Mouse (Mus musculus) kidney, embryonic 14.5 days (tissue): Measurements from ENCODE around the gene Slc2a6. TPM values are rescaled to one million over a fixed set of nuclear protein-coding genes. Genes with fewer than 3 reads are reported as not detected.

Source experiments
- ATAC-seq: fragments of 200-750 bp; cut with Nextera tagmentation; 2 replicates; pipeline ENCODE4 v1.8.0; 2017; ENCODE audit warnings: moderate number of reproducible peaks, mild to moderate bottlenecking, moderate TSS enrichment, moderate library complexity; ENCODE audit not compliant: low FRiP score, low TSS enrichment
- H3K27ac ChIP-seq: fragments of 300-500 bp; sonication (generic); 2 replicates; pipeline ENCODE4 v1.5.1; 2014; ENCODE audit warnings: low read depth, mild to moderate bottlenecking, low read length, moderate library complexity, mixed read lengths
- H3K27me3 ChIP-seq: fragments of 300-500 bp; sonication (generic); 2 replicates; pipeline ENCODE4 v1.6.1; 2014; ENCODE audit warnings: mild to moderate bottlenecking, low read length; ENCODE audit not compliant: control insufficient read depth, insufficient read depth
- H3K36me3 ChIP-seq: fragments of 300-500 bp; sonication (generic); 2 replicates; pipeline ENCODE4 v1.6.1; 2014; ENCODE audit warnings: low read length, mixed read lengths; ENCODE audit not compliant: control insufficient read depth, insufficient read depth
- H3K4me1 ChIP-seq: fragments of 300-500 bp; sonication (generic); 2 replicates; pipeline ENCODE4 v1.6.1; 2014; ENCODE audit warnings: low read length, mixed read lengths; ENCODE audit not compliant: control insufficient read depth, insufficient read depth
- H3K4me2 ChIP-seq: fragments of 300-500 bp; sonication (generic); replicated peaks from 2 replicates; pipeline ENCODE4 v1.6.1; 2014; ENCODE audit warnings: low read depth, mild to moderate bottlenecking, low read length
- H3K4me3 ChIP-seq: fragments of 300-500 bp; sonication (generic); 2 replicates; pipeline ENCODE4 v1.5.1; 2014; ENCODE audit warnings: mild to moderate bottlenecking, low read length
- H3K9ac ChIP-seq: fragments of 300-500 bp; sonication (generic); 2 replicates; pipeline ENCODE4 v1.6.1; 2014; ENCODE audit warnings: low read depth, mild to moderate bottlenecking, low read length, moderate library complexity
- H3K9me3 ChIP-seq: fragments of 300-500 bp; sonication (generic); 2 replicates; pipeline ENCODE4 v1.6.1; 2016; ENCODE audit warnings: low read length; ENCODE audit not compliant: control insufficient read depth
- WGBS: fragments of 180-500 bp; shearing (Covaris S2); extraction: QIAGEN DNeasy Blood & Tissue Kit; methylation state at CpG from one replicate; pipeline ENCODE4 v1.1.7; 2014; 5-methylcytosine and 5-hydroxymethylcytosine counted together
- polyA plus RNA-seq: library from polyadenylated mRNA; unstranded; fragments of >200 nt; fragmentation: Nextera tagmentation; extraction: Ambion mirVana; gene quantifications from 2 replicates; pipeline ENCODE4 v1.2.1, GENCODE M21; 2014

Slc2a6 gene
- polyA plus RNA-seq, 1 experiment from 2014 or later = 0.64 TPM

GRCm38 (mm10) chr2:26997993-26998392 is 29.8 kb downstream of the Slc2a6 start:
- H3K9me3 ChIP-seq = no peaks in the 10 kb centered on the region
- no peak overlapping the region for H3K4me2 ChIP-seq
- no peaks in the 10 kb centered on the region for H3K4me1 ChIP-seq
- no peaks in the 10 kb centered on the region for H3K36me3 ChIP-seq
- H3K4me3 ChIP-seq = no peak overlapping the region
- no peaks in the 10 kb centered on the region for H3K27me3 ChIP-seq
- 90% methylated on average over 6 of the region's 7 CpGs for WGBS
- no peak overlapping the region for H3K9ac ChIP-seq
- ATAC-seq = no peak
- no peak overlapping the region for H3K27ac ChIP-seq

- Histone ChIP-seq H3K9me3 (no peaks in the 10 kb centered on the region), H3K36me3 (no peaks in the 10 kb centered on the region), H3K4me3 (no peak overlapping the region), H3K4me1 (no peaks in the 10 kb centered on the region), H3K27ac (no peak overlapping the region), H3K9ac (no peak overlapping the region), H3K4me2 (no peak overlapping the region), H3K27me3 (no peaks in the 10 kb centered on the region)
- WGBS = 95% methylated on average over 1 of the region's 1 CpGs
- ATAC-seq = no peak
These were observed 30.3 kb downstream of the Slc2a6 start for GRCm38 (mm10) chr2:26997498-26997897.

DNA sequence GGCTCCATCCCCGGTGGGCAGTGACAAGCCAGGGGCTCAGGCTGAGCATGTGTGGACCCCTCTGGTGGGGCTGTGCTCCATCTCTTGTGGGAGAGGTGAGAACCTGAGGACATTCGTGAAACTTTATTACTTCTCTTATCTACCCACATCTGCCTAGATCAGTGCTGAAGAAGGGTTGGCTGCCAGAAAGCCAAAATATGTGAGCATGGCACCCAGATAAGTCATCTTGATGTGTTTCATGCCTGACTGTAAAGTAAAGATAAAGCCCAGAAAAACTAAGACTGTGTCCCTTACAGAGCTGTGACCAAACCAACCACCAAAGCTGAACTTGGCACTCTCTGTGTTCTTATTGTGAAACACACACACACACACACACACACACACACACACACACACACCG is 33.9 kb downstream of the Slc2a6 start:
- H3K9ac ChIP-seq = no peak overlapping the region
- no peaks in the 10 kb centered on the region for H3K36me3 ChIP-seq
- H3K9me3 ChIP-seq = no peaks in the 10 kb centered on the region
- no peaks in the 10 kb centered on the region for H3K4me1 ChIP-seq
- WGBS = 78% methylated on average over 3 of the region's 3 CpGs
- H3K4me2 ChIP-seq = no peak overlapping the region
- no peak for ATAC-seq
- H3K27ac ChIP-seq = no peak overlapping the region
- no peaks in the 10 kb centered on the region for H3K27me3 ChIP-seq
- H3K4me3 ChIP-seq = no peak overlapping the region

- no peak overlapping the region for H3K4me2 ChIP-seq
- H3K4me1 ChIP-seq = no peaks in the 10 kb centered on the region
- H3K9ac ChIP-seq = no peak overlapping the region
- no peak for ATAC-seq
- H3K27me3 ChIP-seq = no peaks in the 10 kb centered on the region
- 84% methylated on average over 5 of the region's 5 CpGs for WGBS
- no peak overlapping the region for H3K4me3 ChIP-seq
- no peak overlapping the region for H3K27ac ChIP-seq
- H3K36me3 ChIP-seq = no peaks in the 10 kb centered on the region
- H3K9me3 ChIP-seq = no peaks in the 10 kb centered on the region
These were observed 43.2 kb downstream of the Slc2a6 start for GRCm38 (mm10) chr2:26984640-26985039.

GRCm38 (mm10) chr2:26984179-26984578 is 43.6 kb downstream of the Slc2a6 start:
- no peak overlapping the region for H3K4me3 ChIP-seq
- no peak overlapping the region for H3K27ac ChIP-seq
- H3K27me3 ChIP-seq = no peaks in the 10 kb centered on the region
- no peaks in the 10 kb centered on the region for H3K9me3 ChIP-seq
- H3K36me3 ChIP-seq = no peaks in the 10 kb centered on the region
- no peak overlapping the region for H3K4me2 ChIP-seq
- H3K9ac ChIP-seq = no peak overlapping the region
- no peak for ATAC-seq
- WGBS = 87% methylated on average over 2 of the region's 2 CpGs
- H3K4me1 ChIP-seq = no peaks in the 10 kb centered on the region

- Histone ChIP-seq H3K27me3 (no peaks in the 10 kb centered on the region), H3K9me3 (no peaks in the 10 kb centered on the region), H3K27ac (no peak overlapping the region), H3K4me1 (no peaks in the 10 kb centered on the region), H3K4me3 (no peak overlapping the region), H3K36me3 (no peaks in the 10 kb centered on the region), H3K9ac (no peak overlapping the region), H3K4me2 (no peak overlapping the region)
- WGBS = 81% methylated on average over 1 of the region's 1 CpGs
- ATAC-seq = no peak
These were observed 47.4 kb downstream of the Slc2a6 start for GRCm38 (mm10) chr2:26980361-26980760.

- H3K9me3 ChIP-seq = no peaks in the 10 kb centered on the region
- no peak overlapping the region for H3K4me3 ChIP-seq
- H3K4me2 ChIP-seq = no peak overlapping the region
- H3K27ac ChIP-seq = no peak overlapping the region
- H3K27me3 ChIP-seq = no peaks in the 10 kb centered on the region
- H3K4me1 ChIP-seq = no peaks in the 10 kb centered on the region
- ATAC-seq = no peak
- WGBS = 44% methylated on average over 4 of the region's 4 CpGs
- no peak overlapping the region for H3K9ac ChIP-seq
- no peaks in the 10 kb centered on the region for H3K36me3 ChIP-seq
These were observed 53.8 kb downstream of the Slc2a6 start for GRCm38 (mm10) chr2:26973960-26974359.

DNA sequence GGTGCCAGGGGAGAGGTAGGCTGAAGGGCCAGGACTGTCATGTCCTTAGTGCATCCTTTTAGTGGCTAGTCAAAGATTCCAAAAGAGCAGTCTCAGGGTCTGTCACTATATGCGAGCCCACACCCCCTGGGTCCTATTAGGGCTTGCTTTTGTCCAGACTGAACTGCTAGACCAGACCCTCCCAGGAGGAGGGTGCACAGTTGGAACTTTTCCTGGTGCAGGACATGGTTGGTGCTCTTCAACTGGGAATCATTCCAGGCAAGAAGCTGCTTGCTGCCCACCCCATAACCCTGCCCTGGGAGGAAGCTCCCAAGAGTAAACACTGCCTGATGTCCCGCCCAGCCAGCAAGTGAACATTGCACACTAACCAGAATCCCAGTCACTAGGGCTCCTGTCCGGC is 54.7 kb downstream of the Slc2a6 start, which contains the start of gene Adamts13:
TSS of gene Adamts13 (plus strand) at position 301 of the 400 bp plus-strand sequence.
- no peak within 1 kb of the TSS for H3K27ac ChIP-seq
- no peak within 1 kb of the TSS for H3K9ac ChIP-seq
- H3K4me3 ChIP-seq = no peak within 1 kb of the TSS
- H3K36me3 ChIP-seq = no peaks in the 10 kb centered on the region
- no peak within 1 kb of the TSS for H3K4me2 ChIP-seq
- no peaks in the 10 kb centered on the region for H3K4me1 ChIP-seq
- no peaks in the 10 kb centered on the region for H3K27me3 ChIP-seq
- H3K9me3 ChIP-seq = no peaks in the 10 kb centered on the region
- no peak for ATAC-seq
- 82% methylated on average over 3 of the region's 3 CpGs for WGBS
